16 mouse cellular contexts compared by ENCODE assay signal in genomic region chr16:29280691-29281090, GRCm38 (mm10).
DNase-seq lines count a peak whose midpoint lies in the region; TF ChIP-seq lines count a peak whose summit lies in the region.
"Had no signal": no experiment of that assay in that cellular context is flagged by ENCODE, and none has a peak within 500 bp of the region (broad histone marks: within the 10 kb centered on the region; RNA-seq: fewer than 3 reads in every experiment).

No protein-coding gene starts in this region.

- WGBS in cerebellum, adult 2 months = 6% methylated on average over 5 of the region's 5 CpGs

- peak; percentile 61 for DNase-seq in heart, adult 11 months
- DNase-seq in heart, postnatal 36 days = no peak
- peak; percentile 14 to 17 for DNase-seq in cerebellum, adult 2 months
- DNase-seq in cerebellum, adult 9-11 months = peak; percentile 20
- DNase-seq in cerebellum, postnatal 36 days = peak; percentile 5 to 7
- no peak for DNase-seq in liver
- DNase-seq in thymus, adult 18-20 months = no peak
- DNase-seq: adrenal gland, postnatal 25 days; gastrocnemius, postnatal 36 days; heart, adult 18-20 months; heart, postnatal 10 days; kidney, adult 8-10 months had no signal

- no peak for TF ChIP-seq POLR2A in cerebellum, adult 2 months (IDR thresholded peaks at IDR 0.05; ENCODE audit: borderline replicate concordance, insufficient read depth, low read length)

- H3K27ac ChIP-seq in cerebellum, adult 2 months (ENCODE audit: insufficient read depth, low read length) = no peak overlapping the region
- H3K27ac ChIP-seq: embryonic facial prominence, embryonic 12.5 days; forebrain, embryonic 15.5 days; heart, embryonic 10.5 days; hindbrain, embryonic 14.5 days had no signal

- intact Hi-C loops in heart, postnatal 36 days (cut with DNase I) = no loop called here

- no peak overlapping the region for H3K4me3 ChIP-seq in cerebellum, adult 2 months (replicated peaks; ENCODE audit: insufficient read depth, low read depth, low read length)
- H3K4me3 ChIP-seq: embryonic facial prominence, embryonic 12.5 days; forebrain, embryonic 15.5 days; heart, embryonic 10.5 days had no signal

- no peak for TF ChIP-seq CTCF in cerebellum, adult 2 months (IDR thresholded peaks at IDR 0.05; ENCODE audit: borderline replicate concordance, insufficient read depth, low read depth, low read length)

- peaks cover 3% of the 10 kb centered on the region; the same call in 1 of the 2 replicates for H3K4me1 ChIP-seq in cerebellum, adult 2 months (ENCODE audit: control insufficient read depth, insufficient read depth, low read length)
- H3K4me1 ChIP-seq: embryonic facial prominence, embryonic 12.5 days; forebrain, embryonic 15.5 days had no signal

- H3K27me3 ChIP-seq in cerebellum, adult 2 months (ENCODE audit: control insufficient read depth, insufficient read depth, low read length) = no peaks in the 10 kb centered on the region
- H3K27me3 ChIP-seq: embryonic facial prominence, embryonic 12.5 days; forebrain, embryonic 15.5 days had no signal

Comparison
In these comparisons a context has a peak if more than half of its experiments do, and no peak if none do; other contexts are left out.
1. DNase-seq: peak in heart, adult 11 months (single experiment), cerebellum, adult 2 months (2 of 2), cerebellum, adult 9-11 months (single experiment) and cerebellum, postnatal 36 days (2 of 2); none in heart, postnatal 36 days (0 of 2), liver (single experiment) and thymus, adult 18-20 months (0 of 2).